Mouse (Mus musculus): ENCODE results near the gene Hist1h2af.

DNA sequence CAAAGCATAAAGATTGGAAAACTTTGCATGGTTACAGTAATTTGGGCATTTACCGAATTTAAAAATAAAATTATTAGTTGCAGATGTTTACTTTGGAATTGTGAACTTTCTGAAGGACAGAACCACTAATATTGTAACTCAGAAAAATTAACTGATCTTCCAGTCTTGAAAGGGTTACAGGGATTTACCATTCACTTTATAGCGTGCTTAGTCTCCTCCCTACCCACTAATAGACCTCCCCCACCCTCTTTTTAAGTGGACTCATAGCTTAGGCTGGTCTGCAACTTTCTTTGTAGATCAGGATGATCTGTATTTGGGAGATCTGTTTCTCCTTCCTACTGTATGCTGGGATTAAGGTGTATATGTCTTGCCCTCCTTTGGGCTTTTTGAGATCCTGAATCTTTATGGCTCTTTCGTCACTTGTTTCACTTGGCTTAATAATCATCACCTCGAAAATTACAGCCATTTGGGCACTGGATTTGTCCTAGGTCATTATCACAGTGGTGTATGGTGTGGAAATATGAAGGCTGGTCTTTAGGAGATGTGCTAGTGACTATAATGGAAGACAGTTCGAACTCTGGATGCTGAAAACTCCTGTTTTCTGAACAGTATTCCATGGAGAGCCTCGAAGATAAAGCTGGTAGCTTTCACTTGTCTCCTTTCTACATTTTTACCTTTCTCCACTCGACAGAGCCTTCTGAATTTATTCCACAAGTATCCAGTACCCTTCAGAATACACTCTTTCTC, 2.5 kb downstream of the Hist1h2af start:
- no peak for TF ChIP-seq CTCF (IDR thresholded peaks at IDR 0.05; ENCODE audit: borderline replicate concordance, insufficient read depth, low read length)
- TF ChIP-seq POLR2A (IDR thresholded peaks at IDR 0.05; ENCODE audit: low read depth, low read length): peak; percentile 62; the same call in 1 of the 2 replicates
